26 mouse cellular contexts compared by ENCODE assay signal in genomic region chr1:73797858-73798257, GRCm38 (mm10).
A peak's percentile ranks its signal among the peaks of the same experiment; 100 is the strongest.
DNase-seq lines count a peak whose midpoint lies in the region; ATAC-seq and TF ChIP-seq lines count a peak whose summit lies in the region.
"Had no signal": no experiment of that assay in that cellular context is flagged by ENCODE, and none has a peak within 500 bp of the region (broad histone marks: within the 10 kb centered on the region; RNA-seq: fewer than 3 reads in every experiment).

No protein-coding gene starts in this region.

- H3K9me3 ChIP-seq in kidney, embryonic 16.5 days (ENCODE audit: low read length), result peaks cover 5% of the 10 kb centered on the region; the same call in 1 of the 2 replicates
- no peaks in the 10 kb centered on the region; the same call in 1 of the 2 replicates for H3K9me3 ChIP-seq in midbrain, embryonic 11.5 days (ENCODE audit: control insufficient read depth, low read length)
- 0 out of 2 replicates have a peak, but pooled peaks cover 4% of the 10 kb centered on the region for H3K9me3 ChIP-seq in midbrain, postnatal 0 days (ENCODE audit: low read length)
- H3K9me3 ChIP-seq in limb, embryonic 14.5 days (ENCODE audit: control insufficient read depth, low read length), result no peaks in the 10 kb centered on the region
- H3K9me3 ChIP-seq: embryonic facial prominence, embryonic 10.5 days; forebrain, embryonic 12.5 days; forebrain, embryonic 15.5 days; heart, embryonic 13.5 days; hindbrain, embryonic 12.5 days; hindbrain, embryonic 15.5 days had no signal

- H3K27me3 ChIP-seq in kidney, embryonic 16.5 days (ENCODE audit: insufficient read depth, low read length), result no peaks in the 10 kb centered on the region
- no peaks in the 10 kb centered on the region for H3K27me3 ChIP-seq in midbrain, embryonic 11.5 days (ENCODE audit: control insufficient read depth, insufficient read depth, low read length)
- H3K27me3 ChIP-seq in midbrain, postnatal 0 days (ENCODE audit: insufficient read depth, low read length), result no peaks in the 10 kb centered on the region
- H3K27me3 ChIP-seq in limb, embryonic 14.5 days (ENCODE audit: control insufficient read depth, insufficient read depth, low read length), result no peaks in the 10 kb centered on the region
- H3K27me3 ChIP-seq: embryonic facial prominence, embryonic 13.5 days; forebrain, embryonic 12.5 days; forebrain, embryonic 15.5 days; heart, embryonic 13.5 days; hindbrain, embryonic 12.5 days; hindbrain, embryonic 15.5 days had no signal

- ATAC-seq in kidney, embryonic 16.5 days (ENCODE audit: low FRiP score, low TSS enrichment), result no peak
- no peak for ATAC-seq in midbrain, embryonic 11.5 days (ENCODE audit: low FRiP score)
- no peak for ATAC-seq in midbrain, postnatal 0 days (ENCODE audit: low FRiP score)
- peak; percentile 55; the same call in 1 of the 2 replicates for ATAC-seq in limb, embryonic 14.5 days (ENCODE audit: low FRiP score, low read depth)
- ATAC-seq: CD4-positive, CD25-positive, alpha-beta regulatory T cell, adult 4 months; forebrain, embryonic 15.5 days had no signal

- TF ChIP-seq POLR2A in limb, embryonic 14.5 days (IDR thresholded peaks at IDR 0.05; ENCODE audit: borderline replicate concordance, extremely low read depth, insufficient read depth, insufficient read length), result no peak

- H3K36me3 ChIP-seq in kidney, embryonic 16.5 days (ENCODE audit: insufficient read depth, low read length), result no peaks in the 10 kb centered on the region
- H3K36me3 ChIP-seq in midbrain, embryonic 11.5 days (ENCODE audit: control insufficient read depth, insufficient read depth, low read length), result no peaks in the 10 kb centered on the region
- no peaks in the 10 kb centered on the region for H3K36me3 ChIP-seq in midbrain, postnatal 0 days (ENCODE audit: insufficient read depth, low read length)
- no peaks in the 10 kb centered on the region for H3K36me3 ChIP-seq in limb, embryonic 14.5 days (ENCODE audit: control insufficient read depth, insufficient read depth, low read length)
- H3K36me3 ChIP-seq: embryonic facial prominence, embryonic 10.5 days; embryonic facial prominence, embryonic 13.5 days; forebrain, embryonic 12.5 days; forebrain, embryonic 15.5 days; heart, embryonic 10.5 days; heart, embryonic 13.5 days; hindbrain, embryonic 12.5 days; hindbrain, embryonic 15.5 days had no signal

- H3K4me3 ChIP-seq in kidney, embryonic 16.5 days (ENCODE audit: low read length), result no peak overlapping the region
- no peak overlapping the region for H3K4me3 ChIP-seq in midbrain, embryonic 11.5 days (ENCODE audit: low read depth, low read length)
- no peak overlapping the region for H3K4me3 ChIP-seq in midbrain, postnatal 0 days (ENCODE audit: low read depth, low read length)
- H3K4me3 ChIP-seq in limb, embryonic 14.5 days (replicated peaks; ENCODE audit: low read length), result no peak overlapping the region
- H3K4me3 ChIP-seq: embryonic facial prominence, embryonic 10.5 days; embryonic facial prominence, embryonic 13.5 days; erythroblast, embryonic 14.5 days; forebrain, embryonic 12.5 days; forebrain, embryonic 15.5 days; heart, adult 2 months; heart, embryonic 10.5 days; heart, embryonic 13.5 days; hindbrain, embryonic 12.5 days; hindbrain, embryonic 15.5 days had no signal

- H3K4me1 ChIP-seq in kidney, embryonic 16.5 days (ENCODE audit: insufficient read depth, low read length), result peaks cover 8% of the 10 kb centered on the region; the same call in 1 of the 2 replicates
- no peaks in the 10 kb centered on the region; the same call in 1 of the 2 replicates for H3K4me1 ChIP-seq in midbrain, embryonic 11.5 days (ENCODE audit: control insufficient read depth, insufficient read depth, low read length)
- no peaks in the 10 kb centered on the region for H3K4me1 ChIP-seq in midbrain, postnatal 0 days (ENCODE audit: insufficient read depth, low read length)
- H3K4me1 ChIP-seq in limb, embryonic 14.5 days (ENCODE audit: control insufficient read depth, insufficient read depth, low read length), result peaks cover 10% of the 10 kb centered on the region
- H3K4me1 ChIP-seq: forebrain, embryonic 15.5 days; hindbrain, embryonic 15.5 days had no signal

- peak overlapping the region; percentile 53; the same call in 1 of the 2 replicates for H3K27ac ChIP-seq in kidney, embryonic 16.5 days (ENCODE audit: low read length)
- no peak overlapping the region for H3K27ac ChIP-seq in midbrain, embryonic 11.5 days (ENCODE audit: low read depth, low read length)
- H3K27ac ChIP-seq in midbrain, postnatal 0 days (ENCODE audit: low read depth, low read length), result no peak overlapping the region
- H3K27ac ChIP-seq in limb, embryonic 14.5 days (replicated peaks; ENCODE audit: low read depth, low read length), result peak overlapping the region; percentile 61; the same call in 1 of the 2 replicates
- H3K27ac ChIP-seq: embryonic facial prominence, embryonic 10.5 days; embryonic facial prominence, embryonic 13.5 days; forebrain, embryonic 12.5 days; forebrain, embryonic 15.5 days; heart, adult 2 months; heart, embryonic 10.5 days; heart, embryonic 13.5 days; hindbrain, embryonic 12.5 days; hindbrain, embryonic 15.5 days had no signal

- DNase-seq in kidney, postnatal 36 days, result no peak
- peak; percentile 12 for DNase-seq in midbrain, embryonic 11.5 days (ENCODE audit: low spot score, missing footprints)
- no peak for DNase-seq in midbrain, postnatal 0 days (ENCODE audit: low spot score)
- DNase-seq in limb, embryonic 14.5 days (ENCODE audit: low spot score), result peak; percentile 52
- no peak for DNase-seq in adrenal gland, adult (ENCODE audit: inconsistent age in 2 of 2, low spot score in 1 of 2)
- DNase-seq: adrenal gland, adult 8-10 months; adrenal gland, postnatal 25 days; cerebellum, adult 11-12 months; cerebellum, adult 8-10 months; cerebellum, postnatal 10 days; cerebellum, postnatal 36 days; embryo, embryonic 11 days; gastrocnemius, postnatal 25 days; heart, adult 2 months; heart, postnatal 14 days had no signal

- TF ChIP-seq CTCF in midbrain, postnatal 0 days (IDR thresholded peaks at IDR 0.05), result no peak

- H3K4me2 ChIP-seq in kidney, embryonic 16.5 days (replicated peaks; ENCODE audit: low read depth, low read length), result no peak overlapping the region
- no peak overlapping the region for H3K4me2 ChIP-seq in midbrain, embryonic 11.5 days
- no peak overlapping the region for H3K4me2 ChIP-seq in midbrain, postnatal 0 days (ENCODE audit: low read depth, low read length, poor library complexity, severe bottlenecking)
- no peak overlapping the region for H3K4me2 ChIP-seq in limb, embryonic 14.5 days (replicated peaks; ENCODE audit: low read depth, low read length, severe bottlenecking)
- H3K4me2 ChIP-seq: embryonic facial prominence, embryonic 13.5 days; forebrain, embryonic 12.5 days; forebrain, embryonic 15.5 days; heart, embryonic 13.5 days; hindbrain, embryonic 12.5 days; hindbrain, embryonic 15.5 days had no signal

- H3K9ac ChIP-seq in kidney, embryonic 16.5 days (replicated peaks; ENCODE audit: low read length), result no peak overlapping the region
- H3K9ac ChIP-seq in midbrain, embryonic 11.5 days (ENCODE audit: low read length), result no peak overlapping the region
- no peak overlapping the region for H3K9ac ChIP-seq in midbrain, postnatal 0 days (replicated peaks; ENCODE audit: low read length, poor library complexity, severe bottlenecking)
- H3K9ac ChIP-seq in limb, embryonic 14.5 days (ENCODE audit: low read depth, low read length, severe bottlenecking), result no peak overlapping the region
- H3K9ac ChIP-seq: embryonic facial prominence, embryonic 13.5 days; forebrain, embryonic 12.5 days; forebrain, embryonic 15.5 days; heart, embryonic 13.5 days; hindbrain, embryonic 12.5 days; hindbrain, embryonic 15.5 days had no signal

- WGBS in kidney, embryonic 16.5 days, result 71% methylated on average over 2 of the region's 2 CpGs
- WGBS in midbrain, embryonic 11.5 days, result 78% methylated on average over 2 of the region's 2 CpGs
- 90% methylated on average over 2 of the region's 2 CpGs for WGBS in midbrain, postnatal 0 days
- WGBS in limb, embryonic 14.5 days, result 52% methylated on average over 2 of the region's 2 CpGs

Comparison
In these comparisons a context has a peak if more than half of its experiments do, and no peak if none do; other contexts are left out.
1. DNase-seq: peak in midbrain, embryonic 11.5 days (single experiment) and limb, embryonic 14.5 days (single experiment); none in kidney, postnatal 36 days (0 of 2), midbrain, postnatal 0 days (single experiment) and adrenal gland, adult (0 of 2).
2. H3K27ac ChIP-seq: peak in kidney, embryonic 16.5 days (single experiment) and limb, embryonic 14.5 days (single experiment); none in midbrain, embryonic 11.5 days (single experiment) and midbrain, postnatal 0 days (single experiment).